Mouse (Mus musculus) lung, embryonic 16.5 days (tissue): Measurements from ENCODE around the gene Ctnnal1. TPM values are rescaled to one million over a fixed set of nuclear protein-coding genes. Genes with fewer than 3 reads are reported as not detected.

Source experiments
- ATAC-seq: fragments of 200-750 bp; cut with Nextera tagmentation; 2 replicates; pipeline ENCODE4 v1.8.0; 2017; ENCODE audit warnings: low read depth, mild to moderate bottlenecking, moderate library complexity
- H3K27ac ChIP-seq: fragments of 300-500 bp; sonication (generic); 2 replicates; pipeline ENCODE4 v1.5.1; 2014; ENCODE audit warnings: mild to moderate bottlenecking, control low read depth, low read length
- H3K27me3 ChIP-seq: fragments of 300-500 bp; sonication (generic); 2 replicates; pipeline ENCODE4 v1.6.1; 2014; ENCODE audit warnings: low read depth, low read length, mixed read lengths; ENCODE audit not compliant: control insufficient read depth, insufficient read depth
- H3K36me3 ChIP-seq: fragments of 300-500 bp; sonication (generic); 2 replicates; pipeline ENCODE4 v1.6.1; 2014; ENCODE audit warnings: low read length; ENCODE audit not compliant: control insufficient read depth, insufficient read depth
- H3K4me1 ChIP-seq: fragments of 300-500 bp; sonication (generic); replicated peaks from 2 replicates; pipeline ENCODE4 v1.6.1; 2014; ENCODE audit warnings: low read length, mixed read lengths; ENCODE audit not compliant: control insufficient read depth, insufficient read depth
- H3K4me2 ChIP-seq: fragments of 300-500 bp; sonication (generic); 2 replicates; pipeline ENCODE4 v1.6.1; 2014; ENCODE audit warnings: low read depth, low read length, control low read depth
- H3K4me3 ChIP-seq: fragments of 300-500 bp; sonication (generic); 2 replicates; pipeline ENCODE4 v1.5.1; 2014; ENCODE audit warnings: mild to moderate bottlenecking, low read length, control low read depth
- H3K9ac ChIP-seq: fragments of 300-500 bp; sonication (generic); 2 replicates; pipeline ENCODE4 v1.6.1; 2014; ENCODE audit warnings: low read length, control low read depth
- H3K9me3 ChIP-seq: fragments of 300-500 bp; sonication (generic); 2 replicates; pipeline ENCODE4 v1.6.1; 2016; ENCODE audit warnings: low read length; ENCODE audit not compliant: control insufficient read depth
- WGBS: fragments of 180-500 bp; shearing (Covaris S2); extraction: QIAGEN DNeasy Blood & Tissue Kit; methylation state at CpG from one replicate; pipeline ENCODE4 v1.1.7; 2014; 5-methylcytosine and 5-hydroxymethylcytosine counted together
- polyA plus RNA-seq: library from polyadenylated mRNA; unstranded; fragments of >200 nt; fragmentation: Nextera tagmentation; extraction: Ambion mirVana; gene quantifications from 2 replicates; pipeline ENCODE4 v1.2.1, GENCODE M21; 2015

Gene Ctnnal1
- polyA plus RNA-seq, 1 experiment from 2014 or later = 21.7 TPM

- no peaks in the 10 kb centered on the region for H3K9me3 ChIP-seq
- H3K4me3 ChIP-seq = no peak overlapping the region
- no peak overlapping the region for H3K9ac ChIP-seq
- peaks cover 4% of the 10 kb centered on the region for H3K4me1 ChIP-seq
- no peak overlapping the region for H3K27ac ChIP-seq
- ATAC-seq = peak; percentile 67
- WGBS = 35% methylated on average over 13 of the region's 13 CpGs
- H3K27me3 ChIP-seq = no peaks in the 10 kb centered on the region
- H3K36me3 ChIP-seq = peaks cover 2% of the 10 kb centered on the region; the same call in 1 of the 2 replicates
- H3K4me2 ChIP-seq = peak overlapping the region; percentile 6; the same call in 1 of the 2 replicates
Measured at GRCm38 (mm10) chr4:56831013-56831609, 33.9 kb downstream of the Ctnnal1 start.

- WGBS = 70% methylated on average over 7 of the region's 7 CpGs
Measured at GRCm38 (mm10) chr4:56829511-56829921, 35.5 kb downstream of the Ctnnal1 start.

GRCm38 (mm10) chr4:56828932-56829331, 36.1 kb downstream of the Ctnnal1 start:
- no peak overlapping the region for H3K4me2 ChIP-seq
- whole genome bisulfite sequencing = 77% methylated on average over 3 of the region's 3 CpGs
- peaks cover 4% of the 10 kb centered on the region for H3K4me1 ChIP-seq
- H3K27ac ChIP-seq = no peak overlapping the region
- H3K9me3 ChIP-seq = no peaks in the 10 kb centered on the region
- H3K9ac ChIP-seq = no peak overlapping the region
- ATAC-seq = no peak
- peaks cover 2% of the 10 kb centered on the region; the same call in 1 of the 2 replicates for H3K36me3 ChIP-seq
- no peak overlapping the region for H3K4me3 ChIP-seq
- H3K27me3 ChIP-seq = no peaks in the 10 kb centered on the region

More at GRCm38 (mm10) chr4:56829511-56829921, 35.5 kb downstream of the Ctnnal1 start:
- Histone ChIP-seq H3K27me3 (no peaks in the 10 kb centered on the region), H3K4me3 (no peak overlapping the region), H3K9ac (no peak overlapping the region), H3K9me3 (no peaks in the 10 kb centered on the region), H3K27ac (no peak overlapping the region), H3K4me1 (peaks cover 4% of the 10 kb centered on the region), H3K36me3 (peaks cover 2% of the 10 kb centered on the region; the same call in 1 of the 2 replicates), H3K4me2 (no peak overlapping the region)
- ATAC-seq = peak; percentile 54; the same call in 1 of the 2 replicates

GRCm38 (mm10) chr4:56824231-56824630, 40.8 kb downstream of the Ctnnal1 start:
- H3K9ac ChIP-seq = no peak overlapping the region
- no peak overlapping the region for H3K4me2 ChIP-seq
- ATAC-seq = no peak
- no peaks in the 10 kb centered on the region for H3K36me3 ChIP-seq
- no peaks in the 10 kb centered on the region for H3K4me1 ChIP-seq
- H3K27ac ChIP-seq = no peak overlapping the region
- H3K27me3 ChIP-seq = no peaks in the 10 kb centered on the region
- 84% methylated on average over 9 of the region's 9 CpGs for WGBS
- no peak overlapping the region for H3K4me3 ChIP-seq
- no peaks in the 10 kb centered on the region for H3K9me3 ChIP-seq

GRCm38 (mm10) chr4:56820017-56820550, 44.9 kb downstream of the Ctnnal1 start:
- Histone ChIP-seq H3K36me3 (no peaks in the 10 kb centered on the region), H3K27me3 (no peaks in the 10 kb centered on the region), H3K27ac (no peak overlapping the region), H3K4me1 (no peaks in the 10 kb centered on the region), H3K4me3 (no peak overlapping the region), H3K4me2 (no peak overlapping the region), H3K9me3 (no peaks in the 10 kb centered on the region), H3K9ac (no peak overlapping the region)
- ATAC-seq = no peak

GRCm38 (mm10) chr4:56815131-56815530, 49.9 kb downstream of the Ctnnal1 start:
- no peak overlapping the region for H3K27ac ChIP-seq
- H3K27me3 ChIP-seq = no peaks in the 10 kb centered on the region
- no peak for ATAC-seq
- no peak overlapping the region for H3K4me2 ChIP-seq
- H3K9me3 ChIP-seq = no peaks in the 10 kb centered on the region
- WGBS = 81% methylated on average over 8 of the region's 8 CpGs
- H3K4me1 ChIP-seq = no peaks in the 10 kb centered on the region
- no peak overlapping the region for H3K4me3 ChIP-seq
- H3K9ac ChIP-seq = no peak overlapping the region
- H3K36me3 ChIP-seq = no peaks in the 10 kb centered on the region; the same call in 1 of the 2 replicates

- Histone ChIP-seq H3K36me3 (peaks cover under 1% of the 10 kb centered on the region; the same call in 1 of the 2 replicates), H3K4me2 (no peak overlapping the region), H3K27ac (no peak overlapping the region), H3K4me1 (no peaks in the 10 kb centered on the region), H3K9ac (no peak overlapping the region), H3K27me3 (no peaks in the 10 kb centered on the region), H3K4me3 (no peak overlapping the region), H3K9me3 (no peaks in the 10 kb centered on the region)
- WGBS = 72% methylated on average over 4 of the region's 4 CpGs
- no peak for ATAC-seq
Measured at GRCm38 (mm10) chr4:56812096-56812495, 52.9 kb downstream of the Ctnnal1 start.

GRCm38 (mm10) chr4:56811642-56812041, 53.3 kb downstream of the Ctnnal1 start:
- H3K4me3 ChIP-seq = no peak overlapping the region
- no peak for ATAC-seq
- no peaks in the 10 kb centered on the region for H3K27me3 ChIP-seq
- no peak overlapping the region for H3K27ac ChIP-seq
- WGBS = 65% methylated on average over 3 of the region's 3 CpGs
- no peaks in the 10 kb centered on the region for H3K4me1 ChIP-seq
- H3K36me3 ChIP-seq = peaks cover 4% of the 10 kb centered on the region; the same call in 1 of the 2 replicates
- H3K9ac ChIP-seq = no peak overlapping the region
- no peak overlapping the region for H3K4me2 ChIP-seq
- no peaks in the 10 kb centered on the region for H3K9me3 ChIP-seq

- no peak for ATAC-seq
- H3K4me2 ChIP-seq = no peak overlapping the region
- no peaks in the 10 kb centered on the region for H3K27me3 ChIP-seq
- H3K36me3 ChIP-seq = peaks cover 16% of the 10 kb centered on the region
- no peak overlapping the region for H3K9ac ChIP-seq
- H3K4me3 ChIP-seq = no peak overlapping the region
- no peak overlapping the region for H3K27ac ChIP-seq
- H3K4me1 ChIP-seq = no peaks in the 10 kb centered on the region
- 65% methylated on average over 4 of the region's 4 CpGs for WGBS
- no peaks in the 10 kb centered on the region for H3K9me3 ChIP-seq
Measured at GRCm38 (mm10) chr4:56809050-56809449, 55.9 kb downstream of the Ctnnal1 start.
